Mouse (Mus musculus): Measurements from ENCODE around the gene Cd164l2. TPM values are rescaled to one million over a fixed set of nuclear protein-coding genes. Genes with fewer than 3 reads are reported as not detected.

The Cd164l2 gene
- total RNA-seq, 1 experiment from 2014 or later = 1.5 TPM

DNA sequence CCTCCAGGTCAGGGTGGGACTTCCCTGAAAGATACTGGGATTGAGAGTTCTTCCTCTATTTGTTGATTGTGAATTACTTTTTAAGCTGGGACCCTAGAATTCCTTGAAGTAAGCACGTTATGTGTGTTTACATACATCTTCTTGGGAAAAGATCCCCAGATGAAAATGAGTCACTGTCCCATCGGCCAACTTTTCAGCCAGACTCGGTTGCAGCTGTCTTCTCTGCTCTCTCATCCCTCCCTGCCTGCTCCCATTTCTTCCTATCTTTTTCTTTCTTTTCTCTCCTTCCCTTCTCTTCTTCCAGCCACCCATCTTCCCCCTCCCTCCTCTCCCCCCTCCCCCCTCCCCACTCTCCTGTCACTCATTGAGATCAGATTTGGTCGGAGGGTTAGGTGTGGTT is 16.9 kb upstream of the Cd164l2 start:
- no peak for DNase-seq

DNA sequence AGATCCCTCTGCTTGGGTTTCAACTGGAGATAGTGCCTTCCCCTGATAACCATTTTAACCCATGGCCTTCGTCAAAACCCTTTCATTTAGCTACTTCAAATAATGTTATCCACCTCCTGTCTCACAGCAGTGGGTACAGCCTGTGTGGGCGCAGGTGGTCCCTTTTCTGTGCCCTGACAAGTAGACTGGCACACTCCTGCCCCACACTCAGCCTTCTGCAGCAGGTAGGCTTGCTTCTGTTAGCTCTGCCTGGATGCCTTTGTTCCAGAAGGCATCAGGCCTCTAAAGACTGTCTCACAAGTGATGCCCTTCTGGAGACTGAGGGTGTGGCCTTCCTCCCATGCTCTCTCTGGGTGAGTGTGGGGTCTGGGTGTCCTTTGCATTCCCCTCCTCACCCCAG is 15.8 kb upstream of the Cd164l2 start:
- no peak for DNase-seq

DNA sequence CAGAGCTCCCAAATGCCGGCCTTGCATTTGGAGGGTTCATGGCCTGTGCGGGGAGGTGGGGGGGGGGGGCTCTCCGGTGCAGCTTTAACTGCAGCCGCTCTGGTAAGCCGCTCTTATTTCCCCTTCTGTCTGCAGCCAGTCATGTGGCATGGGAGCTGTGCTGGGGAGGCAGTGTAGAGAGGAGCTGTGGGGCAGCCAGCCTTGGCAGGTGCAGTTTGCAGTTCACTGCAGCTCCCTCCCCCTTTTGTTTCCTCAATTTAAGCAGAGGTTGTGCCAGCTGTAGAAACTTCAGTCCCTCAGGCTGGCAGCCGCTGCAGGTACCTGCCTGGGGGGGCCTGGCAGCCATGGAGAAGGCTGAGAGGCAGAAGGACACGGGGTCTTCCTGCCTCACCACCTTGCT is 15.1 kb upstream of the Cd164l2 start:
- DNase-seq = no peak

GRCm38 (mm10) chr4:133197355-133197754 is 14.6 kb upstream of the Cd164l2 start:
- no peak for DNase-seq

GRCm38 (mm10) chr4:133197801-133198286 is 14.1 kb upstream of the Cd164l2 start:
- DNase-seq = no peak

GRCm38 (mm10) chr4:133198337-133199180 is 13.4 kb upstream of the Cd164l2 start:
- no peak for DNase-seq

DNA sequence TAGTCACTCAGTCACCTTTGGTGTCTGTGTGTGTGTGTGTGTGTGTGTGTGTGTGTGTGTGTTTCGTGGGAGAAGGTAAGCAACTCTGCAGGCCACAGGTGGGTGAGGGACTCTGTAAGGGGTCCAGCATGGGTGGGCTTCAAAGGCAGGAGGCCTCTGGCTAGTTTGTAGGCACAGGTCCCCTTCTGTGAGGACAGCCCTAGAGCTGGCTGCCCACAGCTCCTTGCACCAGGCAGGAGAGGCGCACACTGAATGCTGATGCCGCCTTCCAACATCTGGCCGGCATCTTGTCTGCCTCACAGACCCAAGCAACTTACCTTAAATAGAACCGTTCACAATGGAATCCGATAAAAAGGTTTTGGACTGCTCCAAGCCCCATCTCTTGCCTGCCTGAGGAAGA is 12.2 kb upstream of the Cd164l2 start:
- no peak for DNase-seq

GRCm38 (mm10) chr4:133200343-133200742 is 11.6 kb upstream of the Cd164l2 start:
- peak; percentile 57 for DNase-seq

DNA sequence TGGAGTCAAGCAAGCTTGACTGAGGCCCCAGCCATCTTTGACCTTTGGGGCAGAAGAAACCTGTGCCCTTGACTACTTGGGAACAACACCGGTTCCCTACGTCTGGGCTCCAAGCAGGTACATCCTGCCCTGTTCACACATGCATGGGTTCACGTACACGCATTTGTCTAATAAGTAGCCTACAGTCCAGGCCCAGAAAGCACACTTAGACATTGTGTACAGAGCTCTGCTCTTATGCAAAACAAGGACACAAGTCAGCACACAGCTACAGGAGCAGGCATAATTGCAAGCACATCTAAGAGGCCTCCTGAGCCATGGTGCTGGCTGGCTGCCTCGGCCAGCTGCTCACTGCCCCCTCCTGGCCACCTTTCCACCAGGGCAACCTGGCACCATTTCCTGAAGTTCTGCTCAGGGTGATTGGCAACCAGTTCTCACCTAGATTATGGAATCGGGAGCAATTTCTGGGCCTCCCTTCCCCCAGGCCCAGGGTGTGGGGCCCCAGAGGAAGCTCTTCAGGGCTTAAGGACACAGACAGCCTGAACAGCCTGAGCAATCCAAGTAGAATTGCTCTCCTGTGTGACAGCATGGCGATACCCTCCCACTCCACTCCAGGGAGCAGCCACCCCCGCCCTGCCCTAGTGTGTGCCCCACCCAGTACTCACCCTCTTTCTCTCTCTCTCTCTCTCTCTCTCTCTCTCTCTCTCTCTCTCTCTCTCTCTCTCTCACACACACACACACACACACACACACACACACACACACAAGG is 10.7 kb upstream of the Cd164l2 start:
- DNase-seq = peak; percentile 72

GRCm38 (mm10) chr4:133202254-133202653 is 9.7 kb upstream of the Cd164l2 start:
- no peak for DNase-seq

- DNase-seq = no peak
Observed at GRCm38 (mm10) chr4:133203591-133203990, 8.3 kb upstream of the Cd164l2 start.

DNA sequence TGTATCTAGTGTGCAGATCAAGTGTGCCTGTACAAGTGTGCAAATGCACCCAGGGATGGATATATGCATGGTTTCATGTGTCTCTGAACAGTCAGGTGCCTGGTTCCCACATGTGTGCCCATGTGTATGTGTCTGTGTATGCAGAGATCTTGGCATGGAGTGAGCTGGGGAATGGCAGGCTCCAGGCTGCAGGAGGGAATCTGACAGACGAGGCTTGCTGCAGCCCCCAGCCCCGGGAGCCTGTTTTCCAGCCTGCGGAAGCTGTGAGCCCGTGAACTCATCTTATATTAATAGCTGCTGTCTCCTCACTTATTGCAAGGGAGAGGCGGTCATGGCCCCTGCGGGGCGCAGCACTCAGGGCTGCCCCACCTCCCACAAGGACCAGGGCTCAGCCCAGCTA is 7.6 kb upstream of the Cd164l2 start:
- DNase-seq = no peak

DNA sequence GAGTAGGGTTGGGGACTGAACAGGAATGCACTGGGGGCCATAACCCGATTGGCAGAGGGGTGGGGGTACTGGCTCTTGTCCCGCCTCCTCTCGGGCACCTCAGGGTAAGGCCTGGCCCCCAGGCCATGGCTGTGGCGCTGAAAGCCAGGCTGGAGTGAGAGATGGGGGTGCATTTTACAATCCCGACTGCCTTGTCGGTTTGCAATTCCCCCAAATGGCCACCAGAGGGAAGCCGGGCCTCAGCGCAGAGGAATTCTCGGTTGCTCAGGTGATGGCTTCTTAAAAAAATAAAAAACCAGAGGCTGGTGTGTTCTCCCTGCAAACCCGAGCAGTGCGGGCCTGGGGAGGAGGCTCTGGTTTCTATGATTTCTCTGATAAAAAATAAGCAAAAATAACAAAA is 2.6 kb upstream of the Cd164l2 start:
- DNase-seq = peak; percentile 50

DNA sequence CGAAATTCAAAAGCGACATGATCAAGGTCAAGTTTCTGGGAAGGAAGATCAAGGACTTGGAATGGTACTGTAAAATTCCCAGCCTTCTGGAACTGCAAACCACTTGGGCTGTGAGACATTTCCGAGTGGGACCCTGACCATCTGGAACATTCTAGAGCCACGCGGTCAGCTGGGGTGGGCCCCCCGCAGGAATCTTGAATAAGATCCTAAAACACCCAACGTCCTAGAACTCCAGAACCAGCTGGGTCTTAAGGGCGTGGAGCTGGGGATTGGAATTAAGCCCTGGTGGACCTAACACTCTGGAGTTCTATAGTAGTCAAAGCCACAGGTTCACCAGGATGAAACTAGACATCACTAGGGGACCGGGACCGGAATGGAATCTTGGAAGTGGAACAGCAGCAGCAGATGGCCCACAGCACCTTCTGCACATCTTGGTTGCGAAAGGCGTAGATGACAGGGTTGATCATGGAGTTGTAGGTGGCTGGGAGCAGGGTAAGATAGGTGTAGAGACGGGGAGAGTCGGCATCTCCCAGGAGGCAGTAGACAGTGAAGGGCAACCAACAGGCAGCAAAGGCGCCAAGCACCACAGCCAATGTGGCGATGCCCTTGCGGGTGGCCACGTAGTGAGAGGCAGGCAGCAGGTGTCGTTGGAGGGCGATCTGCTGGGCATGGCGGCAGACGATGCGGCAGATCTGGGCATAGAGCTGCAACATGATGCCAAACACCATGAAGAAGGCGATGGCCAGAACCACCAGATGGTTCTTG is 1.7 kb upstream of the Cd164l2 start:
- no peak for DNase-seq

GRCm38 (mm10) chr4:133210788-133211390 is 1.0 kb upstream of the Cd164l2 start:
- DNase-seq = no peak

DNA sequence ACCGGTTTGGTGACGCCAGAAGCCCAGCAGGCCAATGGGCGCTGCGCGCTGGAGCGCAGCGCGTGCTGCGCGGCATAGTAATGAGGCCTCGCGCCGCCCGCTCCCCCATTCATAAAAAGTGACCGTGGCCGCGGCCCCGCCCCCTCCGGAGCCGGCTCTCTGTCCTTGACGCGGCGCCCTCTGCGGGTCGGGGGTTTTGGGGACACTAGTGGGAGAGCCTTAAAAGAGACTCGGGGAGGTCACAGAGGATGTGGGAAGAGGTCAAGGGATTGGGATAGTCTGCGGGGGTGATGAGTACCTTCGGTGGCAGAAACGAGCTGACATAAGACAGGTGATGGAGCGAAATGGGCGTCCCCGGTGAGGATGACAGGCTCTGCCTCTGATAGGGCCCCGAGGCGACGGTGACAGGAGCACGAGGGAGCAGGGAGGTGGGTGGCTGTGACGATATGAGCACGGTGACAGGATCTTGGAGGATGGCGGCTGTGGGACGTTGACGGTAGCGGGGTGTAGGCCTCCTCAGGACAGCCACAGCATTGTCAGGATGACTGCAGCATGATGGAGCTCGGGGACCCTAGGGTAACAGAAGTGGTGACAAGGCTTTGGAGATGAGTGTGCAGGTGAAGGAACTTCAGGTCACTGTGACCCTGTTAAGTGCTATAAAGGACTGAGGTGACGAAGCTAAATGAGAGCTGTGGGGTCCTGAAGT is 784 bp downstream of the Cd164l2 start:
- DNase-seq = peak; percentile 83

- no peak for DNase-seq
Observed at GRCm38 (mm10) chr4:133213268-133213590, 1.3 kb downstream of the Cd164l2 start.

DNA sequence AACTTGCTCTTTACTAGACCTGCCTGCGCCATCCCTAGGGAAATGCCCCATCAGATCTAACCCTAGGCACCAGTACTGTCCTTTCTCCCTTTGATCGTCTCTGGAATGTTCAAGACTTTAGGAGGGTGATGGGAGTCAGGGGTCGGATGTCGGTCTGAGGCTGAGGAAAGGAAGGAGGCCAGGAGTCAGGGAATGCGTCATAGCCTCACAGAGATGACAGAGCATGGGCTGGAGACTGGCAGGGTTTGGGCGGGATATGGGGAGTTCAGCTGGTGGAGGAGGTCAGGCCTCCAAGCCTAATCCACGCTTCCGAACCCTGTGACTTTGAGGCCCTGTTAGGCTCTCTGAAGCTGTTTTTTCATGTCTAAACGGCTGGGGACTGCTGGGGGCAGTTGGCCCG is 1.7 kb downstream of the Cd164l2 start:
- no peak for DNase-seq

GRCm38 (mm10) chr4:133217641-133218040 is 5.7 kb downstream of the Cd164l2 start:
- DNase-seq = peak; percentile 53

DNA sequence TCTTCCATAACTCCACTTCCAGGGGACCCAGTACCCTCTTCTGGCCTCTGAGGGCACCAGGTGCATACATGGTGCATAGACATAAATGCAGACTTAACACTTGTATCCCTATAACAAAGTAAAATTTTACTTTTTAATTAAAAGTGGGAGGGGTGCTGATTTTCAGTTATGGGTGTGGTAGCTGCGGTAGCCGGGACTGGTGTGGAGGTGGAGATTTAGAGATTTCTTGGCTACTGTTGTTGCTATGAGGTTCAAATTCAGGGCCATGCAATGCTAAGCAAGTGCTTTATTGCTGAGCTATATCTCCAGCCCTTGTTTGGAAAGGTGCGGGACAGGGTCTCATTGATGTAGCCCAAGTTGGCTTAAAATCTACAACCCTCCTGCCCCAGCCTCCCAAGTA is 6.8 kb downstream of the Cd164l2 start:
- no peak for DNase-seq

GRCm38 (mm10) chr4:133220656-133221055 is 8.7 kb downstream of the Cd164l2 start:
- DNase-seq = no peak

GRCm38 (mm10) chr4:133221701-133222100 is 9.8 kb downstream of the Cd164l2 start:
- DNase-seq = no peak

Data from adrenal gland, postnatal 25 days (tissue).